Mouse (Mus musculus): ENCODE data around the gene Ugt8a.

GRCm38 (mm10) chr3:125956196-125956885 lies 17.9 kb upstream of the Ugt8a start:
- TF ChIP-seq POU5F1 (IDR thresholded peaks at IDR 0.05; ENCODE audit: borderline replicate concordance, low read length) (no peak), CTCF (conservative IDR thresholded peaks at IDR 0.05; ENCODE audit: low read length) (no peak)
